17 mouse cellular contexts compared by ENCODE assay signal in the genomic region with DNA sequence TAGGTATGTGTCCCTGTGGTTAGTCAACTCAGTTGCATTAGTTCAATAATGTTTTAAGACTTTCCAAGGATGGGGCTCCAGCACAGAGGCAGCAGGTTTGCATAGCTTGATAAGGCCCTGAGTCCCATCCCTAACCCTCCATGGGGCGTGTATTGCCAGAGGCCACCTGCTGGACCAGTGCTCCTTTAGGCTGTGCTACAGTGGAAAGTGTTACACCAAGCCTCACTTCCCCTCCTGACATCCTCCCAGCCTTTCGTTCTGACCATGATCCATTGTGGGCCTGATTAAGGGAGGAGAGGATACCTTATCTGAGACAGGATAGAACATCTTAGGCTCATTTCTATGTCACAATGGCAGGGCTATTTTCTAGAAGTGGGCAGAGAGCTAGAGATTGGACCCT. TPM values are rescaled to one million over a fixed set of nuclear protein-coding genes. Genes with fewer than 3 reads are reported as not detected.
DNase-seq lines count a peak whose midpoint lies in the region; ATAC-seq and TF ChIP-seq lines count a peak whose summit lies in the region.
"Had no signal": no experiment of that assay in that cellular context is flagged by ENCODE, and none has a peak within 500 bp of the region (broad histone marks: within the 10 kb centered on the region; RNA-seq: fewer than 3 reads in every experiment).

No protein-coding gene starts in this region.

- H3K27me3 ChIP-seq in heart, embryonic 16.5 days (ENCODE audit: control insufficient read depth, insufficient read depth, low read length) = no peaks in the 10 kb centered on the region
- no peaks in the 10 kb centered on the region for H3K27me3 ChIP-seq in liver, postnatal 0 days (ENCODE audit: insufficient read depth, low read length)
- no peaks in the 10 kb centered on the region for H3K27me3 ChIP-seq in kidney, embryonic 16.5 days (ENCODE audit: insufficient read depth, low read length)
- H3K27me3 ChIP-seq: embryonic facial prominence, embryonic 15.5 days; limb, embryonic 13.5 days had no signal

- no peak for ATAC-seq in heart, embryonic 16.5 days (replicated peaks; ENCODE audit: extremely low read depth, insufficient read depth, low FRiP score)
- peak; percentile 73 for ATAC-seq in erythroid progenitor cell, adult 5-6 weeks (replicated peaks; ENCODE audit: low FRiP score, poor library complexity, severe bottlenecking)
- ATAC-seq in liver, postnatal 0 days = peak; percentile 75
- ATAC-seq in activated CD4-positive, CD25-positive, alpha-beta regulatory T cell, adult 4 months = no peak
- no peak for ATAC-seq in kidney, embryonic 16.5 days (ENCODE audit: low FRiP score, low TSS enrichment)
- ATAC-seq: forebrain, postnatal 0 days had no signal

- WGBS in heart, embryonic 16.5 days = 68% methylated on average over 2 of the region's 2 CpGs
- 36% methylated on average over 2 of the region's 2 CpGs for WGBS in bone marrow, adult 2 months
- 51% methylated on average over 2 of the region's 2 CpGs for WGBS in liver, postnatal 0 days (ENCODE audit: insufficient replicate concordance)
- 91% methylated on average over 2 of the region's 2 CpGs for WGBS in kidney, embryonic 16.5 days

- no peaks in the 10 kb centered on the region for H3K36me3 ChIP-seq in heart, embryonic 16.5 days (ENCODE audit: control insufficient read depth, insufficient read depth)
- peaks cover 23% of the 10 kb centered on the region for H3K36me3 ChIP-seq in liver, postnatal 0 days (replicated peaks; ENCODE audit: insufficient read depth, low read length)
- no peaks in the 10 kb centered on the region for H3K36me3 ChIP-seq in kidney, embryonic 16.5 days (ENCODE audit: insufficient read depth, low read length)
- H3K36me3 ChIP-seq: embryonic facial prominence, embryonic 15.5 days had no signal

- H3K4me3 ChIP-seq in heart, embryonic 16.5 days (ENCODE audit: low read length) = no peak overlapping the region
- no peak overlapping the region for H3K4me3 ChIP-seq in bone marrow, adult 2 months (replicated peaks; ENCODE audit: control insufficient read depth, low read depth, low read length)
- H3K4me3 ChIP-seq in liver, postnatal 0 days (ENCODE audit: low read depth, low read length) = peak overlapping the region; percentile 7; the same call in 1 of the 2 replicates
- no peak overlapping the region for H3K4me3 ChIP-seq in kidney, embryonic 16.5 days (ENCODE audit: low read length)
- H3K4me3 ChIP-seq: embryonic facial prominence, embryonic 15.5 days; limb, embryonic 13.5 days had no signal

- H3K4me2 ChIP-seq in heart, embryonic 16.5 days (ENCODE audit: low read depth, low read length) = no peak overlapping the region
- H3K4me2 ChIP-seq in liver, postnatal 0 days (ENCODE audit: low read depth, low read length) = peak overlapping the region; percentile 62
- H3K4me2 ChIP-seq in kidney, embryonic 16.5 days (replicated peaks; ENCODE audit: low read depth, low read length) = no peak overlapping the region
- H3K4me2 ChIP-seq: embryonic facial prominence, embryonic 15.5 days; limb, embryonic 13.5 days had no signal

- H3K27ac ChIP-seq in heart, embryonic 16.5 days (ENCODE audit: low read length) = peak overlapping the region; percentile 49; the same call in 1 of the 2 replicates
- peak overlapping the region; percentile 78 for H3K27ac ChIP-seq in bone marrow, adult 2 months (ENCODE audit: control insufficient read depth, insufficient read depth, low read depth, low read length, poor library complexity)
- H3K27ac ChIP-seq in liver, postnatal 0 days (ENCODE audit: low read depth) = peak overlapping the region; percentile 99
- no peak overlapping the region for H3K27ac ChIP-seq in kidney, embryonic 16.5 days (ENCODE audit: low read length)
- H3K27ac ChIP-seq: embryonic facial prominence, embryonic 15.5 days; limb, embryonic 13.5 days had no signal

- peaks cover 30% of the 10 kb centered on the region for H3K4me1 ChIP-seq in heart, embryonic 16.5 days (ENCODE audit: control insufficient read depth, insufficient read depth, low read length)
- H3K4me1 ChIP-seq in bone marrow, adult 2 months (ENCODE audit: control insufficient read depth, insufficient read depth, low read length) = peaks cover 10% of the 10 kb centered on the region; the same call in 1 of the 2 replicates
- peaks cover 55% of the 10 kb centered on the region for H3K4me1 ChIP-seq in liver, postnatal 0 days (ENCODE audit: insufficient read depth)
- peaks cover 6% of the 10 kb centered on the region for H3K4me1 ChIP-seq in kidney, embryonic 16.5 days (ENCODE audit: insufficient read depth, low read length)

- TF ChIP-seq CTCF in bone marrow, adult 2 months (IDR thresholded peaks at IDR 0.05; ENCODE audit: control insufficient read depth, insufficient read depth, low read length) = no peak
- TF ChIP-seq CTCF in liver, postnatal 0 days (IDR thresholded peaks at IDR 0.05; ENCODE audit: low read depth) = peak; percentile 59

- TF ChIP-seq POLR2A in bone marrow, adult 2 months (IDR thresholded peaks at IDR 0.05; ENCODE audit: borderline replicate concordance, control insufficient read depth, low read depth, low read length) = no peak

- no peak for TF ChIP-seq EP300 in liver, postnatal 0 days (IDR thresholded peaks at IDR 0.05; ENCODE audit: low read depth)

- no peak overlapping the region for H3K9ac ChIP-seq in heart, embryonic 16.5 days (ENCODE audit: low read length)
- peak overlapping the region; percentile 52 for H3K9ac ChIP-seq in liver, postnatal 0 days (replicated peaks)
- no peak overlapping the region for H3K9ac ChIP-seq in kidney, embryonic 16.5 days (replicated peaks; ENCODE audit: low read length)
- H3K9ac ChIP-seq: embryonic facial prominence, embryonic 15.5 days; forebrain, postnatal 0 days; limb, embryonic 13.5 days had no signal

- H3K9me3 ChIP-seq in heart, embryonic 16.5 days (replicated peaks; ENCODE audit: control insufficient read depth, low read length) = no peaks in the 10 kb centered on the region
- H3K9me3 ChIP-seq in liver, postnatal 0 days (ENCODE audit: low read length) = no peaks in the 10 kb centered on the region
- H3K9me3 ChIP-seq in kidney, embryonic 16.5 days (ENCODE audit: low read length) = no peaks in the 10 kb centered on the region
- H3K9me3 ChIP-seq: embryonic facial prominence, embryonic 15.5 days; limb, embryonic 13.5 days had no signal

- DNase-seq in heart, adult 9 months (ENCODE audit: low spot score in 2 of 2) = no peak
- peak; percentile 53 for DNase-seq in liver, postnatal 0 days
- DNase-seq: cerebellum, adult 18-20 months; forebrain, postnatal 0 days; gastrocnemius, postnatal 14 days; heart, postnatal 4 days; kidney, postnatal 36 days; lung, postnatal 14 days; midbrain, embryonic 14.5 days; right cerebral cortex, postnatal 4 days had no signal

RNA-seq across cellular contexts. Expression of a gene that starts 19.4 kb away (rescaled TPM):
- polyA plus RNA-seq in heart, embryonic 16.5 days (2015; fragmentation: Nextera tagmentation; extraction: Ambion mirVana) = 4.7 and 5.0 TPM in 2 replicates
- polyA plus RNA-seq in bone marrow, adult 2 months (2011; ENCODE audit: insufficient read depth, insufficient read length, low replicate concordance, missing spikeins) = 22.5 and 46.1 TPM in 2 replicates
- 71.7 and 73.8 TPM in 2 replicates for total RNA-seq in erythroid progenitor cell, adult 5-6 weeks (2015; ENCODE audit: low replicate concordance)
- 37.1 and 40.8 TPM in 2 replicates for total RNA-seq in erythroid progenitor cell, adult 5-6 weeks (2017; ENCODE audit: low replicate concordance)
- 6.9 and 7.5 TPM in 2 replicates for polyA plus RNA-seq in liver, postnatal 0 days (2015; fragmentation: Nextera tagmentation; extraction: Ambion mirVana)
- 10 to 100 TPM; 14.5 to 16.3 TPM for polyA plus RNA-seq in activated CD4-positive, CD25-positive, alpha-beta regulatory T cell, adult 4 months (2017; shearing (Covaris generic))
- 3.8 and 4.8 TPM in 2 replicates for polyA plus RNA-seq in kidney, embryonic 16.5 days (2015; fragmentation: Nextera tagmentation; extraction: Ambion mirVana)

Comparison
In these comparisons a context has a peak if more than half of its experiments do, and no peak if none do; other contexts are left out.
1. ATAC-seq: peak in erythroid progenitor cell, adult 5-6 weeks (single experiment) and liver, postnatal 0 days (single experiment); none in heart, embryonic 16.5 days (single experiment), activated CD4-positive, CD25-positive, alpha-beta regulatory T cell, adult 4 months (single experiment) and kidney, embryonic 16.5 days (single experiment).